24 mouse cellular contexts compared by ENCODE assay signal in genomic region chr15:79427516-79427915, GRCm38 (mm10). TPM values are rescaled to one million over a fixed set of nuclear protein-coding genes. Genes with fewer than 3 reads are reported as not detected.
DNase-seq lines count a peak whose midpoint lies in the region; ATAC-seq lines count a peak whose summit lies in the region.
"Had no signal": no experiment of that assay in that cellular context is flagged by ENCODE, and none has a peak within 500 bp of the region (broad histone marks: within the 10 kb centered on the region; RNA-seq: fewer than 3 reads in every experiment).

No protein-coding gene starts in this region.

- H3K9ac ChIP-seq in kidney, embryonic 15.5 days, result no peak overlapping the region
- H3K9ac ChIP-seq: embryonic facial prominence, embryonic 13.5 days; hindbrain, embryonic 15.5 days; midbrain, embryonic 12.5 days had no signal

- no peaks in the 10 kb centered on the region for H3K27me3 ChIP-seq in kidney, embryonic 15.5 days
- H3K27me3 ChIP-seq: embryonic facial prominence, embryonic 13.5 days; hindbrain, embryonic 15.5 days; midbrain, embryonic 12.5 days had no signal

- H3K4me3 ChIP-seq in kidney, embryonic 15.5 days (replicated peaks), result no peak overlapping the region
- H3K4me3 ChIP-seq: embryonic facial prominence, embryonic 13.5 days; hindbrain, embryonic 15.5 days; midbrain, embryonic 12.5 days had no signal

- ATAC-seq in cerebellum, adult (ENCODE audit: insufficient number of reproducible peaks, low FRiP score, low TSS enrichment), result no peak
- no peak for ATAC-seq in kidney, embryonic 15.5 days (replicated peaks; ENCODE audit: low FRiP score)
- ATAC-seq: forebrain, embryonic 16.5 days; intestine, embryonic 16.5 days had no signal

- H3K4me2 ChIP-seq in kidney, embryonic 15.5 days, result no peak overlapping the region
- H3K4me2 ChIP-seq: embryonic facial prominence, embryonic 13.5 days; heart, embryonic 11.5 days; hindbrain, embryonic 15.5 days; liver, embryonic 11.5 days; midbrain, embryonic 12.5 days had no signal

- H3K27ac ChIP-seq in kidney, embryonic 15.5 days, result no peak overlapping the region
- H3K27ac ChIP-seq: embryonic facial prominence, embryonic 13.5 days; hindbrain, embryonic 15.5 days; kidney, postnatal 0 days; macrophage; midbrain, embryonic 12.5 days had no signal

- peaks cover 17% of the 10 kb centered on the region for H3K4me1 ChIP-seq in kidney, embryonic 15.5 days

- WGBS in kidney, embryonic 15.5 days, result 89% methylated on average over 6 of the region's 6 CpGs

- peak; percentile 50 to 51 for DNase-seq in cerebellum, postnatal 10 days
- peak; percentile 63 for DNase-seq in kidney, postnatal 10 days
- DNase-seq in right cerebral cortex, postnatal 14 days, result peak; percentile 56
- no peak for DNase-seq in right cerebral cortex, postnatal 4 days
- no peak for DNase-seq in urinary bladder, postnatal 14 days (ENCODE audit: low spot score)
- DNase-seq: adrenal gland, postnatal 14 days; B cell, adult 2 months; cerebellum, adult 2 months; heart, postnatal 36 days; layer of hippocampus, adult 9-11 months; lung, adult 18-20 months; spleen, adult 18-20 months; thymus, postnatal 4 days had no signal

- H3K36me3 ChIP-seq in kidney, embryonic 15.5 days, result peaks cover 97% of the 10 kb centered on the region

- no peaks in the 10 kb centered on the region for H3K9me3 ChIP-seq in kidney, embryonic 15.5 days (replicated peaks)
- H3K9me3 ChIP-seq: embryonic facial prominence, embryonic 13.5 days; hindbrain, embryonic 15.5 days; midbrain, embryonic 12.5 days had no signal

RNA-seq across cellular contexts. Expression of gene Tmem184b, which starts 24.1 kb away (rescaled TPM):
- polyA plus RNA-seq in kidney, embryonic 15.5 days (2015; fragmentation: Nextera tagmentation; extraction: Ambion mirVana), result 67.7 and 75.5 TPM in 2 replicates

RNA-seq across cellular contexts. Expression of gene Csnk1e, which starts 27.9 kb away (rescaled TPM):
- 87.0 and 90.6 TPM in 2 replicates for polyA plus RNA-seq in kidney, embryonic 15.5 days (2015; fragmentation: Nextera tagmentation; extraction: Ambion mirVana)

Comparison
In these comparisons a context has a peak if more than half of its experiments do, and no peak if none do; other contexts are left out.
1. DNase-seq: peak in cerebellum, postnatal 10 days (2 of 2), kidney, postnatal 10 days (single experiment) and right cerebral cortex, postnatal 14 days (single experiment); none in right cerebral cortex, postnatal 4 days (single experiment) and urinary bladder, postnatal 14 days (single experiment).